Comparison of ENCODE assay signal across 9 mouse cellular contexts in genomic region chr10:119294454-119295149, GRCm38 (mm10). TPM values are rescaled to one million over a fixed set of nuclear protein-coding genes. Genes with fewer than 3 reads are reported as not detected.
DNase-seq lines count a peak whose midpoint lies in the region; ATAC-seq and TF ChIP-seq lines count a peak whose summit lies in the region.
"Had no signal": no experiment of that assay in that cellular context is flagged by ENCODE, and none has a peak within 500 bp of the region (broad histone marks: within the 10 kb centered on the region; RNA-seq: fewer than 3 reads in every experiment).

No protein-coding gene starts in this region.

- H3K4me2 ChIP-seq in hindbrain, embryonic 12.5 days (replicated peaks) = no peak overlapping the region
- H3K4me2 ChIP-seq: neural tube, embryonic 13.5 days had no signal

- no peak for ATAC-seq in hindbrain, embryonic 12.5 days (ENCODE audit: low FRiP score)
- peak; percentile 74 for ATAC-seq in activated CD4-positive, CD25-positive, alpha-beta regulatory T cell, adult 4 months
- peak; percentile 70; the same call in 1 of the 2 replicates for ATAC-seq in megakaryocyte-erythroid progenitor cell, adult 5-6 weeks (replicated peaks; ENCODE audit: low FRiP score, low TSS enrichment, poor library complexity, severe bottlenecking)

- no peaks in the 10 kb centered on the region for H3K27me3 ChIP-seq in hindbrain, embryonic 10.5 days (ENCODE audit: insufficient read depth, poor library complexity, severe bottlenecking)
- no peaks in the 10 kb centered on the region for H3K27me3 ChIP-seq in hindbrain, embryonic 12.5 days
- H3K27me3 ChIP-seq: neural tube, embryonic 13.5 days had no signal

- no peak overlapping the region for H3K4me3 ChIP-seq in hindbrain, embryonic 10.5 days
- no peak overlapping the region for H3K4me3 ChIP-seq in hindbrain, embryonic 12.5 days
- no peak overlapping the region for H3K4me3 ChIP-seq in layer of hippocampus, adult 2 months
- H3K4me3 ChIP-seq: neural tube, embryonic 13.5 days had no signal

- WGBS in hindbrain, embryonic 10.5 days = 56% methylated on average over 14 of the region's 14 CpGs
- WGBS in hindbrain, embryonic 12.5 days = 55% methylated on average over 14 of the region's 14 CpGs

- no peaks in the 10 kb centered on the region for H3K9me3 ChIP-seq in hindbrain, embryonic 10.5 days
- H3K9me3 ChIP-seq in hindbrain, embryonic 12.5 days (replicated peaks) = no peaks in the 10 kb centered on the region
- H3K9me3 ChIP-seq: neural tube, embryonic 13.5 days had no signal

- no peaks in the 10 kb centered on the region for H3K4me1 ChIP-seq in hindbrain, embryonic 10.5 days (replicated peaks)
- no peaks in the 10 kb centered on the region for H3K4me1 ChIP-seq in hindbrain, embryonic 12.5 days
- H3K4me1 ChIP-seq: neural tube, embryonic 13.5 days had no signal

- H3K9ac ChIP-seq in hindbrain, embryonic 12.5 days = no peak overlapping the region
- H3K9ac ChIP-seq: neural tube, embryonic 13.5 days had no signal

- no peaks in the 10 kb centered on the region for H3K36me3 ChIP-seq in hindbrain, embryonic 10.5 days
- H3K36me3 ChIP-seq in hindbrain, embryonic 12.5 days = no peaks in the 10 kb centered on the region
- H3K36me3 ChIP-seq: neural tube, embryonic 13.5 days had no signal

- no peak overlapping the region for H3K27ac ChIP-seq in hindbrain, embryonic 10.5 days
- no peak overlapping the region for H3K27ac ChIP-seq in hindbrain, embryonic 12.5 days
- H3K27ac ChIP-seq in layer of hippocampus, adult 2 months = no peak overlapping the region
- H3K27ac ChIP-seq: neural tube, embryonic 13.5 days had no signal

- TF ChIP-seq CTCF in layer of hippocampus, adult 2 months (conservative IDR thresholded peaks at IDR 0.05) = peak; percentile 87

- peak; percentile 25 for DNase-seq in hindbrain, embryonic 10.5 days (ENCODE audit: low spot score)
- DNase-seq in CD4-positive, CD25-positive, alpha-beta regulatory T cell, adult 2 months (ENCODE audit: low read depth, low spot score) = peak; percentile 87
- DNase-seq in forelimb bud, embryonic 11.5 days (ENCODE audit: low read depth, low spot score) = peak; percentile 37
- DNase-seq in layer of hippocampus, adult 2 months (ENCODE audit: low spot score in 2 of 2) = peak; percentile 39 to 45
- no peak for DNase-seq in yolk sac, embryonic 10.5 days (ENCODE audit: low spot score)

RNA-seq across cellular contexts. Expression of gene Cand1, which starts 54.7 kb away (rescaled TPM):
- polyA plus RNA-seq in hindbrain, embryonic 10.5 days (2016; fragmentation: Nextera tagmentation; extraction: Ambion mirVana) = 82.6 and 96.5 TPM in 2 replicates
- 97.7 and 101 TPM in 2 replicates for polyA plus RNA-seq in hindbrain, embryonic 12.5 days (2016; fragmentation: Nextera tagmentation; extraction: Ambion mirVana)
- polyA plus RNA-seq in activated CD4-positive, CD25-positive, alpha-beta regulatory T cell, adult 4 months (2017; shearing (Covaris generic)) = 10 to 100 TPM; 23.1 to 24.4 TPM
- total RNA-seq in layer of hippocampus, adult 2 months (2021) = 100 to 1,000 TPM; 140 to 155 TPM
- 66.7 and 91.2 TPM in 2 replicates for total RNA-seq in megakaryocyte-erythroid progenitor cell, adult 5-6 weeks (2014; fragmentation: Nextera tagmentation)
- 44.9 and 46.0 TPM in 2 replicates for total RNA-seq in megakaryocyte-erythroid progenitor cell, adult 5-6 weeks (2017)
